Mouse (Mus musculus): ENCODE results near the gene Gm8947. TPM values are rescaled to one million over a fixed set of nuclear protein-coding genes. Genes with fewer than 3 reads are reported as not detected.
"Not testable (repeated sequence)": the region's sequence is repeated elsewhere in the genome, so short reads cannot be mapped to it uniquely, and the experiment has no call there.

Gm8947 gene
- not detected in 2 replicates for polyA plus RNA-seq (2015; fragmentation: Nextera tagmentation; extraction: Ambion mirVana)

GRCm38 (mm10) chr1:151192075-151192474, at the start of gene Gm8947:
Gene Gm8947, plus strand, starts transcription at chr1:151192376.
- not testable (repeated sequence) for H3K9me3 ChIP-seq; H3K9ac ChIP-seq; H3K4me1 ChIP-seq (replicated peaks); H3K4me3 ChIP-seq; H3K27ac ChIP-seq (replicated peaks); H3K4me2 ChIP-seq; ATAC-seq (ENCODE audit: low read depth); H3K36me3 ChIP-seq; H3K27me3 ChIP-seq
- 89% methylated on average over 2 of the region's 7 CpGs for WGBS

- Histone ChIP-seq H3K9ac (no peak overlapping the region), H3K27me3 (no peaks in the 10 kb centered on the region), H3K9me3 (no peaks in the 10 kb centered on the region), H3K27ac (replicated peaks) (no peak overlapping the region), H3K4me1 (replicated peaks) (no peaks in the 10 kb centered on the region), H3K4me3 (no peak overlapping the region), H3K36me3 (no peaks in the 10 kb centered on the region), H3K4me2 (no peak overlapping the region)
- 70% methylated on average over 6 of the region's 6 CpGs for WGBS
- ATAC-seq (ENCODE audit: low read depth) = no peak
Measured at GRCm38 (mm10) chr1:151144471-151145146, 47.6 kb upstream of the Gm8947 start.

- no peak overlapping the region for H3K4me3 ChIP-seq
- no peaks in the 10 kb centered on the region for H3K9me3 ChIP-seq
- no peaks in the 10 kb centered on the region for H3K4me1 ChIP-seq (replicated peaks)
- no peak overlapping the region for H3K9ac ChIP-seq
- H3K27me3 ChIP-seq = no peaks in the 10 kb centered on the region
- H3K36me3 ChIP-seq = no peaks in the 10 kb centered on the region
- ATAC-seq (ENCODE audit: low read depth) = no peak
- no peak overlapping the region for H3K27ac ChIP-seq (replicated peaks)
- no peak overlapping the region for H3K4me2 ChIP-seq
Measured at GRCm38 (mm10) chr1:151147801-151148200, 44.4 kb upstream of the Gm8947 start.

GRCm38 (mm10) chr1:151150211-151150610, 42.0 kb upstream of the Gm8947 start:
- no peaks in the 10 kb centered on the region for H3K27me3 ChIP-seq
- no peak overlapping the region for H3K9ac ChIP-seq
- H3K27ac ChIP-seq (replicated peaks) = no peak overlapping the region
- no peaks in the 10 kb centered on the region for H3K9me3 ChIP-seq
- H3K4me1 ChIP-seq (replicated peaks) = no peaks in the 10 kb centered on the region
- no peak for ATAC-seq (ENCODE audit: low read depth)
- 95% methylated on average over 7 of the region's 7 CpGs for WGBS
- H3K4me3 ChIP-seq = no peak overlapping the region
- no peaks in the 10 kb centered on the region for H3K36me3 ChIP-seq
- no peak overlapping the region for H3K4me2 ChIP-seq

GRCm38 (mm10) chr1:151151089-151151488, 41.1 kb upstream of the Gm8947 start:
- no peak overlapping the region for H3K27ac ChIP-seq (replicated peaks)
- 76% methylated on average over 2 of the region's 2 CpGs for WGBS

GRCm38 (mm10) chr1:151153056-151153652, 39.0 kb upstream of the Gm8947 start:
- no peak for ATAC-seq (ENCODE audit: low read depth)
- Histone ChIP-seq H3K36me3 (no peaks in the 10 kb centered on the region), H3K9me3 (no peaks in the 10 kb centered on the region), H3K9ac (no peak overlapping the region), H3K4me2 (no peak overlapping the region), H3K4me1 (replicated peaks) (peaks cover 9% of the 10 kb centered on the region), H3K27me3 (no peaks in the 10 kb centered on the region), H3K27ac (replicated peaks) (no peak overlapping the region), H3K4me3 (no peak overlapping the region)
- 90% methylated on average over 6 of the region's 6 CpGs for WGBS

More at GRCm38 (mm10) chr1:151151089-151151488, 41.1 kb upstream of the Gm8947 start:
- Histone ChIP-seq H3K9me3 (no peaks in the 10 kb centered on the region), H3K9ac (no peak overlapping the region), H3K4me2 (no peak overlapping the region), H3K36me3 (no peaks in the 10 kb centered on the region), H3K4me1 (replicated peaks) (no peaks in the 10 kb centered on the region), H3K27me3 (no peaks in the 10 kb centered on the region), H3K4me3 (no peak overlapping the region)
- ATAC-seq (ENCODE audit: low read depth) = no peak

GRCm38 (mm10) chr1:151154131-151154530, 38.0 kb upstream of the Gm8947 start:
- peaks cover 11% of the 10 kb centered on the region for H3K4me1 ChIP-seq (replicated peaks)
- not testable (repeated sequence) for H3K36me3 ChIP-seq; H3K9ac ChIP-seq; H3K9me3 ChIP-seq; H3K27ac ChIP-seq (replicated peaks); H3K4me2 ChIP-seq; H3K27me3 ChIP-seq; H3K4me3 ChIP-seq; ATAC-seq (ENCODE audit: low read depth)
- 92% methylated on average over 9 of the region's 9 CpGs for WGBS

GRCm38 (mm10) chr1:151156129-151156528, 36.0 kb upstream of the Gm8947 start:
- Histone ChIP-seq H3K9me3 (no peaks in the 10 kb centered on the region), H3K27ac (replicated peaks) (no peak overlapping the region), H3K4me3 (no peak overlapping the region), H3K27me3 (no peaks in the 10 kb centered on the region), H3K36me3 (no peaks in the 10 kb centered on the region), H3K9ac (no peak overlapping the region), H3K4me2 (no peak overlapping the region), H3K4me1 (replicated peaks) (peaks cover 16% of the 10 kb centered on the region)
- 88% methylated on average over 3 of the region's 3 CpGs for WGBS
- no peak for ATAC-seq (ENCODE audit: low read depth)

- WGBS = 81% methylated on average over 7 of the region's 7 CpGs
- H3K4me3 ChIP-seq = no peak overlapping the region
- H3K9ac ChIP-seq = no peak overlapping the region
- H3K27me3 ChIP-seq = no peaks in the 10 kb centered on the region
- H3K4me2 ChIP-seq = no peak overlapping the region
- no peaks in the 10 kb centered on the region for H3K9me3 ChIP-seq
- ATAC-seq (ENCODE audit: low read depth) = no peak
- H3K4me1 ChIP-seq (replicated peaks) = peaks cover 16% of the 10 kb centered on the region
- H3K36me3 ChIP-seq = no peaks in the 10 kb centered on the region
- no peak overlapping the region for H3K27ac ChIP-seq (replicated peaks)
Measured at GRCm38 (mm10) chr1:151156777-151157632, 35.2 kb upstream of the Gm8947 start.

GRCm38 (mm10) chr1:151157963-151158856, 34.0 kb upstream of the Gm8947 start:
- Histone ChIP-seq H3K4me2 (peak overlapping the region; percentile 7; the same call in 1 of the 2 replicates), H3K36me3 (no peaks in the 10 kb centered on the region), H3K9ac (no peak overlapping the region), H3K27ac (replicated peaks) (no peak overlapping the region), H3K9me3 (no peaks in the 10 kb centered on the region), H3K4me1 (replicated peaks) (peaks cover 16% of the 10 kb centered on the region), H3K4me3 (no peak overlapping the region), H3K27me3 (no peaks in the 10 kb centered on the region)
- ATAC-seq (ENCODE audit: low read depth) = peak; percentile 69; the same call in 1 of the 2 replicates
- 27% methylated on average over 9 of the region's 9 CpGs for WGBS

- H3K4me2 ChIP-seq = no peak overlapping the region
- no peaks in the 10 kb centered on the region for H3K36me3 ChIP-seq
- H3K27ac ChIP-seq (replicated peaks) = no peak overlapping the region
- H3K4me3 ChIP-seq = no peak overlapping the region
- ATAC-seq (ENCODE audit: low read depth) = no peak
- H3K27me3 ChIP-seq = no peaks in the 10 kb centered on the region
- no peaks in the 10 kb centered on the region for H3K9me3 ChIP-seq
- H3K9ac ChIP-seq = no peak overlapping the region
- WGBS = 92% methylated on average over 2 of the region's 2 CpGs
- H3K4me1 ChIP-seq (replicated peaks) = peaks cover 16% of the 10 kb centered on the region
Measured at GRCm38 (mm10) chr1:151158857-151159510, 33.2 kb upstream of the Gm8947 start.
